Mouse (Mus musculus) midbrain, embryonic 10.5 days (tissue): ENCODE measurements at regions not wholly inside any gene's neighbourhood (a gene's known extent, or its start where the extent isn't known, plus 50 kb on each side); places are given as distances from the start of the nearest gene placed in this dataset.
A peak's percentile ranks its signal among the peaks of the same experiment; 100 is the strongest.

Source experiments
- DNase-seq: peaks from one replicate; pipeline ENCODE4 v3.0.0-alpha.2; 2017; ENCODE audit warnings: low spot score
- H3K27ac ChIP-seq: fragments of 300-500 bp; sonication (generic); replicated peaks from 2 replicates; pipeline ENCODE4 v1.5.1; 2016; ENCODE audit warnings: mild to moderate bottlenecking
- H3K27me3 ChIP-seq: fragments of 300-500 bp; sonication (generic); 2 replicates; pipeline ENCODE4 v1.6.1; 2016; ENCODE audit warnings: low read depth, mild to moderate bottlenecking; ENCODE audit not compliant: poor library complexity, severe bottlenecking
- H3K36me3 ChIP-seq: fragments of 300-500 bp; sonication (generic); 2 replicates; pipeline ENCODE4 v1.6.1; 2016; ENCODE audit warnings: mild to moderate bottlenecking, moderate library complexity
- H3K4me1 ChIP-seq: fragments of 300-500 bp; sonication (generic); 2 replicates; pipeline ENCODE4 v1.6.1; 2016
- H3K4me3 ChIP-seq: fragments of 300-500 bp; sonication (generic); 2 replicates; pipeline ENCODE4 v1.5.1; 2016; ENCODE audit warnings: mild to moderate bottlenecking, moderate library complexity
- H3K9me3 ChIP-seq: fragments of 300-500 bp; sonication (generic); replicated peaks from 2 replicates; pipeline ENCODE4 v1.6.1; 2016; ENCODE audit warnings: mild to moderate bottlenecking
- WGBS: fragments of 180-500 bp; shearing (Covaris S2); methylation state at CpG from one replicate; pipeline ENCODE4 v1.1.7; 2016; 5-methylcytosine and 5-hydroxymethylcytosine counted together

DNA sequence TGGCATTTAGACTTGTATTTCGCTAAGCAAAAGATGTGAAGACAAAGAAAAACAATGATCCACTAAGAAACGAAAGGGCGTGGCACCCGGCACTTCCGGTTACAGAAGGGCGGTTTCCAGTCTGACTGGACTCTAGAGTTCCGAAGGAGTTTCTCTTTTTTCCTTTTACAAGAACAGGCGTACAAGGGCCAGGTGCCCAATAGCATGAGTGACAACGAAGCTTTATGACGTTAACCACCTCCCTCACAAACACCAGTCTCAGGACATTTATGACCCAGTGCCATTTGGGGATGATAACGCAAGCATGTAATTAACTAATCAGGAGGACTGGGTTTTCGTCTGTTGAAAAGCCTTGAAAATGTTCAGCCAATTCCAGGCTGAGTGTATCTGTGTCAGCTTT lies 347.9 kb upstream of the Prickle1 start:
- no peaks in the 10 kb centered on the region for H3K36me3 ChIP-seq
- H3K27me3 ChIP-seq: no peaks in the 10 kb centered on the region
- WGBS: 95% methylated on average over 12 of the region's 12 CpGs
- no peak for DNase-seq
- H3K4me3 ChIP-seq: no peak overlapping the region
- no peaks in the 10 kb centered on the region for H3K4me1 ChIP-seq
- H3K27ac ChIP-seq: no peak overlapping the region
- H3K9me3 ChIP-seq: no peaks in the 10 kb centered on the region

DNA sequence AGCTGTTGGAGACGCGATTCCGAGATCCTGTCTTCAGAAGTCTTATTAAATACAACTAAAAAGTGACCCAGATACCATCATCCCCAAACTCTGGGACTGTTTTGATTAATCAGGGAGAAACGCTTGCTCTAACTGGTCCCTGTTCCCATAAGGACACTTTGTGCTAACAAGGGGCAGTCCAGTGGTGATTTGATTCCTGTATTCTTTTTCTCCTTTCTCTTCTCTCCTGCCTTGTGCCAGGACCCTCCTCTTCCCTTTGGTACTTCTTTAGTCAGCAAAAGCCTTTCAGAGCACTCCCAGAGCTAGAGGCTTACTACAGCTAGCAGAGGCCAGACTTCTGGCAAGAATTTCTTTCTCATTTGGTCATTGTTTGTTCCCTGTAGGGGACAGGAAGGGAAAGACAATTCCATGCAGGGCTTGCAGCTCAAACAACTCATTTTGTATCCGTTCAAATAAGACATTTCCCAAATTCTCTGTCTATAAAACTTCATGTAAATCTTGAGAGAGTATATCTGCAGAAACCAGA lies 337.3 kb upstream of the Prickle1 start:
- no peak for DNase-seq
- Histone ChIP-seq H3K27ac (no peak overlapping the region), H3K4me3 (no peak overlapping the region), H3K9me3 (no peaks in the 10 kb centered on the region), H3K27me3 (no peaks in the 10 kb centered on the region), H3K36me3 (no peaks in the 10 kb centered on the region), H3K4me1 (peaks cover 6% of the 10 kb centered on the region)
- 46% methylated on average over 5 of the region's 5 CpGs for WGBS

DNA sequence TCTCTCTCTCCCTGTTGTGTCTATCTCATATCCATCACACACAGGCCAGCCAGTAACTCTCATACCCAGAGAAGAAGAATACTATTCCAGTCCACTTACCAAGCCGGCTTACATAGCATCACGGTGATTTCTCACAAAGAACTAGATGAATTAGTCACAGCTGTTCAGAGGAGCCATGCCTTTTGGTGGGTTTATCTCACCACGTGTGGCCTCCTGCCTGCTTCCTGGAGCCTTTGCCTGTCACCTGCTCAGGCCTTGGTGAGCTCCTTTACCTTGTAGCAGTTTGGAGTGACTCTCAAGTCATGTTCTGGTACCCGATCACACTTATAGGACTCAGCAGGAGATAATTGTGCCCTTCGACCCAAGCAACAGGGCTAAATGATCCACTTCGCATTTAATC lies 331.2 kb upstream of the Prickle1 start:
- H3K4me1 ChIP-seq: peaks cover 8% of the 10 kb centered on the region
- no peaks in the 10 kb centered on the region for H3K36me3 ChIP-seq
- no peak overlapping the region for H3K4me3 ChIP-seq
- no peaks in the 10 kb centered on the region for H3K27me3 ChIP-seq
- H3K27ac ChIP-seq: 0 out of 2 replicates have a peak overlapping the region, but pooled peaks have one; percentile 1
- no peaks in the 10 kb centered on the region for H3K9me3 ChIP-seq
- 41% methylated on average over 6 of the region's 6 CpGs for WGBS
- no peak for DNase-seq

DNA sequence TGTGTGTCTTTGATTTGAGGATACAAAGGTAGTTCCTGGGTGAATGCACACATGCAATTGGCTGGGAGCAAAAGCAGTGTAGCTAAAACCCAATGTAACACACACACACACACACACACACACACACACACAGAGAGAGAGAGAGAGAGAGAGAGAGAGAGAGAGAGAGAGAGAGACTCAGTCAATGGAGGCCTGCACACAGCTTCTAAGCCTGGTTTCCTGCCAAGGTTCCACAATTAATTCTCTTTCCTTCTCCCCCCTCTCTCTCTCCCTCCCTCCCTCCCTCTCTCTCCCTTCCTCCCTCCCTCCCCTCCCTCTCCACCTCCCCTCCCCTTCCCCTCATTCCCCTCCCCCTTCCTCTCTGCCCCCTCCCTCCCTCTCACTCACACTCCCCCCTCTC lies 330.6 kb upstream of the Prickle1 start:
- Histone ChIP-seq H3K27me3 (no peaks in the 10 kb centered on the region), H3K4me1 (peaks cover 8% of the 10 kb centered on the region), H3K36me3 (no peaks in the 10 kb centered on the region), H3K27ac (0 out of 2 replicates have a peak overlapping the region, but pooled peaks have one; percentile 1), H3K9me3 (no peaks in the 10 kb centered on the region), H3K4me3 (no peak overlapping the region)
- no peak for DNase-seq

DNA sequence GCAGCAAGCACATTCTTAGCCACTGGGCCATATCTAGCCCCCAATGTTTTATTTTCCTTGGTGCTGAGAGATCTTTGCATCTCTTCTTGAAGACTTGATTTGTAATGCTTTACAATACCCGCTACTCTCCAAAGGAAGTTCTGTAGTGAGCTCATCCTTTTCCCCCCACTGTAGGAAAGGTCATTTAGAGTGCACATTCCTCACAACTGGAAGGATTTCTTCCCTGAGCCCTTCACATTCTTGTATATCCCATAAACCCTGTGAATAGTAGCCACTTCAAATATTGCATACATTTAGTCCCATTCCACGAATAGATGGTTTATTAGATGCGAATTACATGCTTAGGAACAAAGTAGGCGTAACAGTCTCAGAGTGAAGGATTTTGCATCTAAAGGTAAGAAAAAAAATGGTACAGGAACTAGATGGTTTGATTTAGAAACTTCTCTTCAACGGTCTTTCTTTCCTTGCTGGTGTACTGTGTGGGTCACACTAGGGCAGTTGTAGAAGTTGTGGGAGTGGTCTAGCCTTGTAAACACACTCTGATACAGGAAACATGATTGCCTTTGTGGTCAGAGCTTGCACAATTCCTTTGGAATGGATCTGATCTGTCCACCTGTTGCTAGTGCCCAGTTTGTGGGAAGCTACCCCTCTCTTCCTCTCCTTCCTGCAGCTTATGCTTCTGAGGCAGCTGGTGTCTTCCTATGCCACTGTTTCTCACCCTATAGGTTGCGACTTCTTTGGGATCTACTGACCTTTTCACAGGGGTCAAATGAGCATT lies 326.0 kb upstream of the Prickle1 start:
- no peak for DNase-seq
- WGBS: 85% methylated on average over 6 of the region's 6 CpGs
- Histone ChIP-seq H3K27me3 (no peaks in the 10 kb centered on the region), H3K4me3 (no peak overlapping the region), H3K36me3 (no peaks in the 10 kb centered on the region), H3K4me1 (peaks cover 4% of the 10 kb centered on the region), H3K9me3 (no peaks in the 10 kb centered on the region), H3K27ac (no peak overlapping the region)

DNA sequence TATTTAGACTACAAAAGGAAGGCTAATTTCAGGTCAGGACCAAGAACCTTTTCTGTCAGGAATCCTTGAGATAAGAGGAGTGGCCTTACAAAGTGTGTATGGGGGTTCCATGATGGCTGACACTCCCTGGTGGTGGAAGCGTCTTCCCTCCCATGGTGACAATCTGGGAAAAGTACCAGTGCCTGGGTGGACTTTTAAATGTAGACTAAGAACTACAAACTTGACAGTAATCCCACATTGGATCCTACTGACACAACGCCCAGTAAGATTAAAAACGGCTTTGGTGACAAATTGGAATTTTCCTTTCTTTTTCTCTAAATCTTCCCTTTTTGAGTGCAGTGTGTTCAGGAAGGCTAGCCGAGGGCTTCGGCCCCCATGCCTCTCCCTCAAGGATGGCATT lies 325.3 kb upstream of the Prickle1 start:
- Histone ChIP-seq H3K27ac (no peak overlapping the region), H3K9me3 (no peaks in the 10 kb centered on the region), H3K36me3 (no peaks in the 10 kb centered on the region), H3K27me3 (no peaks in the 10 kb centered on the region), H3K4me3 (no peak overlapping the region), H3K4me1 (no peaks in the 10 kb centered on the region)
- DNase-seq: no peak
- 81% methylated on average over 5 of the region's 5 CpGs for WGBS

DNA sequence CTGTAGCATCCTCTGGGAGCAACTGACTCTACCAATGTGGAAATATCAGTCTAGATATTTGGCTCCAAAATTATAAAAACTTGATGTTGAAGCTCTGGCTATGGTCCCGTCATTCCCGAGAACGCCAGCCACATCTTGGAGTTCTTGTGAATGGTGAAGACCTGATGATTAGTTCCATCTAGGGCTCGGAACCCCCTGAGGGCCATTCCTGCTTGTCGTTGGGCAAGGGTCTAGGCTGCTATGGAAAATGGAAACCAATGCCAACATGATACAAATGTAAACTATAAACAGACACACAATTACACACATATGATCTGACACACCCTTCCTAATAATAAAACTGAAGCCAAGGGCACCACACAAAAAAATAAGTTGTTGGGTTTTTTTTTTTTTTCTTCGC lies 323.9 kb upstream of the Prickle1 start:
- Histone ChIP-seq H3K36me3 (no peaks in the 10 kb centered on the region), H3K4me3 (no peak overlapping the region), H3K27ac (no peak overlapping the region), H3K4me1 (no peaks in the 10 kb centered on the region), H3K9me3 (no peaks in the 10 kb centered on the region), H3K27me3 (no peaks in the 10 kb centered on the region)
- peak; percentile 5 for DNase-seq
- 84% methylated on average over 6 of the region's 6 CpGs for WGBS

DNA sequence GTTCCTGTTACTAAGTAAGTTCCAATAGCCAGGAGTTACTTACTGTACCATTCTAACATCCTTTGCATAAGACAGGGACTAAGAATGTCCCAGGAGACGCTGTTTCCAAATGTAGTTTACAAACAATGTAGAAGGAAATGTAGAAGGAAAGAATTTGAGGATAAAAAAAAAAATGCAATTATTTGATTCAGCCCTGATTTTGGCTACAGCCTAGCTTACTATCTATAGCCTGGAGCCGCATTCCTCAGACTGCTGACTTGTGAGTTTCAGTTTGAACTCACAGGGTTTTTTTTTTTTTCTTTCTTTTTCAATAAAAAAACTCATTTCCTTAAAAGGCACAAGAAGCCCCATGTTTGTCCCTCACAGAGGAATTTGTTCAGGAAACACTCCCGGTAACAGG lies 321.2 kb upstream of the Prickle1 start:
- no peak overlapping the region for H3K27ac ChIP-seq
- DNase-seq: no peak
- no peaks in the 10 kb centered on the region for H3K9me3 ChIP-seq
- WGBS: 61% methylated on average over 3 of the region's 3 CpGs
- no peaks in the 10 kb centered on the region for H3K36me3 ChIP-seq
- H3K27me3 ChIP-seq: no peaks in the 10 kb centered on the region
- H3K4me3 ChIP-seq: no peak overlapping the region
- peaks cover 9% of the 10 kb centered on the region for H3K4me1 ChIP-seq

DNA sequence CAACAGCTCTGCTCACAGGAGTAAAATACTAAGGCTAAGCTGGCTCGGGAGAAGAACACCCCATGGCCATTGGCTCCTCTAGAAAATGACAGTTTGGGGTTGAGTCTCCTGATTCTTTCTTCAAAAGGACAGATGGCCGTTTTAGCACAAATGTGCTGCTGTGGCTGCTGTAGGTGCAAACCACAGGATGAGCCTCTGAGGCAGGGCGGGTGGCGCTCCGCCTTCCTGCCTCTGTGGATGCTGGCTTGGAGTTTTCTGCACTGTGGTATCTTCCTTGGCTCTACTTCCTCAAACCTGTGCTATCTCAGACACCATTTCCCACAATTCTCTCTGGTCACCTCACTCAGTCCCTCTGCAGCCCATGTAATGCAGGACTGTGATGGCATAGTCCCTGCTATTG lies 317.8 kb upstream of the Prickle1 start:
- H3K27ac ChIP-seq: no peak overlapping the region
- WGBS: 72% methylated on average over 5 of the region's 5 CpGs
- no peak overlapping the region for H3K4me3 ChIP-seq
- H3K4me1 ChIP-seq: peaks cover 16% of the 10 kb centered on the region
- H3K9me3 ChIP-seq: no peaks in the 10 kb centered on the region
- no peaks in the 10 kb centered on the region for H3K27me3 ChIP-seq
- H3K36me3 ChIP-seq: no peaks in the 10 kb centered on the region
- DNase-seq: no peak

DNA sequence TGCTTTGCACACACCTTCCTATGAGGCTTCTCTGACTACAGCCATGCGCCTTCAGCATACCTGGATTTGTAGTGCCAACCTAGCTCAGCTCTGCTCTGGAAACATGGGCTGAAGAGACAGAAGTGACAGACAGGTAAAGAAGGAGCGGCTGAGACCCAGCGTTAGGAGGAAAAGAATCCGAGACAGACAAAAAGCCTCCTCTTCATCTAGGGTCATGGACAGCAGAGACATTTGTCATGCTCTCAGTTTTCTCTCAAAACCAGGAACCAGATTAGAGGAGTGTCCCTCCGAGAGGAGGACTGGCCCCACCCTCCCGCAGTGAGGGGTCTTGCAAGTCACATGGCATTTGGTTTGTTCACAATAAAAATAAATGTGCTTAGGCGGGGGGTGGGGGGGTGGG lies 317.4 kb upstream of the Prickle1 start:
- no peak overlapping the region for H3K27ac ChIP-seq
- no peak overlapping the region for H3K4me3 ChIP-seq
- 52% methylated on average over 7 of the region's 7 CpGs for WGBS
- no peaks in the 10 kb centered on the region for H3K27me3 ChIP-seq
- H3K4me1 ChIP-seq: peaks cover 16% of the 10 kb centered on the region
- H3K36me3 ChIP-seq: no peaks in the 10 kb centered on the region
- H3K9me3 ChIP-seq: 0 out of 2 replicates have a peak, but pooled peaks cover 1% of the 10 kb centered on the region
- DNase-seq: no peak

DNA sequence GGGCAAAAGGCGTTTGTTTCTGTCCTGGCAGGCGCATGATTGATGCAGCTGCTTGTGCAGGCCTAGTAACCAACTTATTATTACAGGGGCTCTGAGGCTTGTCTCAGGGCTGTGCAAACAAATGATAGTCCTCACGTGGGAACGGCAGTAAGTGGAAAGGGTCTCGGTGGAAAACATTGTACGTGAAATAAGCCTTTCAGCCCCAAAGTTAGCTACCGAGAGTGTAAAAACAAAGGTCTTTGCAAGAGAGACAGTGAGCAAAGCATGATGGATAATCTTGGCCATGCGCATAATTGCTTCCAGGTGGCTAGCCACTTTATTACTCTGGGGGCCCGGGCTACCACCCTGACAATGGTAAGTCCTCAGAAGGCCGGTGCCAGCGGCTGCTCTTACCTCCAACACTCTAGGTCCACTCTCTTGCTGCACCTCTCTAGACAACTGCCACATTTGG lies 315.3 kb upstream of the Prickle1 start:
- WGBS: 57% methylated on average over 11 of the region's 11 CpGs
- Histone ChIP-seq H3K4me1 (peaks cover 16% of the 10 kb centered on the region), H3K36me3 (no peaks in the 10 kb centered on the region), H3K27me3 (no peaks in the 10 kb centered on the region), H3K27ac (peak overlapping the region; percentile 59; the same call in 1 of the 2 replicates), H3K9me3 (0 out of 2 replicates have a peak, but pooled peaks cover 4% of the 10 kb centered on the region), H3K4me3 (no peak overlapping the region)
- no peak for DNase-seq

DNA sequence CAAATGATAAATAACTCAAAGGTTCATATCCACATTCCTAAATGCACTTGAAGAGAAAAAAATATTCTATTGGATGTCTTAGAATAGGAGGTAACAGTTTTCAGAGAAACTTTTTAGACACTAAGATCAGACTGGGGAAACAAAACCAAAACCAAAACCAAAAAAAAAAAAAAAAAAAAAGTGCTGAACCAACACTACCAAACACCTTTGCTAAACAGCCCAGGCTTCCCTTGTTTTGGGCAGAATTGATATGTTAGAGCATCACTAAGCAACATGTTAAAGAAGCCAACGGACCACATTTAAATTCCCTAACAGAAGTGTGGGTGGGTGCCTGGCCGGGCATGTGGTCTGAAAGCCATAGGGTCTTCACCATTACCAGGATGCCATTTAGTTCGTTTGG lies 314.5 kb upstream of the Prickle1 start:
- Histone ChIP-seq H3K9me3 (0 out of 2 replicates have a peak, but pooled peaks cover 4% of the 10 kb centered on the region), H3K4me3 (no peak overlapping the region), H3K4me1 (peaks cover 16% of the 10 kb centered on the region), H3K36me3 (no peaks in the 10 kb centered on the region), H3K27ac (no peak overlapping the region), H3K27me3 (no peaks in the 10 kb centered on the region)
- 85% methylated on average over 3 of the region's 3 CpGs for WGBS
- no peak for DNase-seq
